Mouse (Mus musculus) mature B cell (primary cell): Measurements from ENCODE around the gene Pon1.

Source experiments
- in situ Hi-C: fragments of 300-500 bp; cut with MboI; formaldehyde crosslinking; loops from 2 replicates; pipeline ENCODE4 v1.14.3; 2019

Pon1 gene

DNA sequence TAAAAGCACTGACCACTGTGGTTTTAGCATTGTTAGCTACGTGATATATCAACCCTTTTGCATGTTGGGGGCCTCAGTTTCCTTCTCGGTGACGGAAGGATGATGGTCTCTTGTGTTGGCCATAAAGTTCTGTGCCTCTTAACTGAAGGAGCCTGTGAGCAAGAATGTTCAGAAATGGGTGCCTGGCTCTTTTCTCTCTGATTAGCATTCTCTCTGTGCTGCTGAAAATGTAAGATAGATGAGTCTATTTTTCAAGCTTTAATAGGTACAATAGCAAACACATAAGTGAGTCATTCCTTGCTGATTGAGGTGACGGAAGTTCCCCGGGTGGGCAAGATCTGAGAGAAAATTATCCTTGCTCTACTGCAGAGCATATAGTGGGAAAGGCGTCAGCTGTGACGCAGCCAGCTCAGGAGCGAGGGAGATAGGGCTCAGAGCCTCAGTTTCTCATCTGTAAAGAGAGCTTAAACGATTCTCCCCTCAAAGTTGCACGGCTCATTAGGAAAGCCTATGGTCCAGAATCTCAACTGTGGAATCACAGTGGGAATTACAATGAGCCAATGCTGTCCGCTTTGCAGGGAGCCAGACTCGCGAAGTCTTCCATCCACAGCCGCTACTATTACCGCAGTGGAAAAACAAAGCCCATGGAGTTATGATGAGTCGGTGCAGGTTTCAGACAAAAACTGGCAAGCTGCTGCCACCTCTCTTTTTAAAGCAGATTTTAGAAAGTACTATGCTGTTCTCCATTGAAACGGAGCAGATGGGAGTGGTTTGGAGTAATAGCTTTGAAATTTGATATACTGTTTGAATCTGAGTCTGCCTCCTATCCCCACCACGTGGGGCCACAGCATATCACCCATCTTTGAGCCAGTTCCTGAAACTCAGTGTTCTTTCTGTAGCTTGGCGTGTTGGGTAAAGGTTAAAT, 15.5 kb downstream of the Pon1 start:
- in situ Hi-C loops: no loop called here

DNA sequence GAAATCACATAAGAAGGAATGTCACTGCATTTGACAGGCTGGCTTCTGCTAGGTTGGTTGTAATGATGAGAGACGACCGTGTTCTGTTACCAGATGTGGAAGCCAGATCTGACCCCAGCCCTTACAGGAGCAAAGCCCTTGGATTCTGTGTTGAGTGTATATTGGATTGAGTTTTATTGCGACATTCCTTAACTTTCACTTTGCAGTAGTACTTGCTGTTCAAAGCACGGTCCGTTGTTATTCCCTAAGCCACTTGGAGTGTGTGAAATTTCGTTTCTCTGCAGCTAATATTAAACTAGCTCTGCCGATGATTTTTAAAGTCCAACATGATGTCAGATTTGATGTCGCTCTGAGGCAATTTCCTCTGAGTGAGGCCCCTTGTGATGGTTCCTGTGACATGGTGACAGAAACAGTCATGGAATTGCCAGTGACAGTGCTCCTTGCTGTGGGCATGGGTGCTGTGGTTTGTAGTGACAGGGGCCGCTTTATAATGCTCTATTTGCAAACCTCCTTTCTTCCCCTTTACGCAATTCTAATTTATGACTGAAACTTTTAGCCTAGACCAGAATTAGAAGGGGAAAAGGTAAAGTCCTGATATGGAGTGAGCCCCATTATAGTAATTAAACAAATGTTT, 19.4 kb downstream of the Pon1 start:
- in situ Hi-C loops: no loop called here

DNA sequence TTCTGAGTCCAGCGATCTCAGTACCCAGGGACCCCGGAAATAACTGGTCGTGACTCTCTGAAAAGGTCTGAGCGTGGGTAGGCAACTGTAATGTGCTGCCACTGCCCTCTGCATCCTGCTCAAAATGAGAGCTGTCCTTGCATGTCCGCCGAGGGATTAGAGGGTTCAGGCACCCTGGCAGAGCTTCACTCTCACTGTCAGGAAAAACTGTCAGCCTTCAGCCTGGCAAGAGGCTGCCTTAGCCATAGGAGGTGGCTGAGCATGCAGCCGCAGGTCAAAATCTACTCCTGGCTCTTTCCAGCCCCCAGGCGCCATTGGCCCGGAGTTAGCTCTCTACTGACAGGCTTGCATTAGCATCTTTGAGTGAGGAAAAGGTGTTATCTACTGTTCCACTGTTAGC, 21.2 kb downstream of the Pon1 start:
- in situ Hi-C loops: no loop called here

DNA sequence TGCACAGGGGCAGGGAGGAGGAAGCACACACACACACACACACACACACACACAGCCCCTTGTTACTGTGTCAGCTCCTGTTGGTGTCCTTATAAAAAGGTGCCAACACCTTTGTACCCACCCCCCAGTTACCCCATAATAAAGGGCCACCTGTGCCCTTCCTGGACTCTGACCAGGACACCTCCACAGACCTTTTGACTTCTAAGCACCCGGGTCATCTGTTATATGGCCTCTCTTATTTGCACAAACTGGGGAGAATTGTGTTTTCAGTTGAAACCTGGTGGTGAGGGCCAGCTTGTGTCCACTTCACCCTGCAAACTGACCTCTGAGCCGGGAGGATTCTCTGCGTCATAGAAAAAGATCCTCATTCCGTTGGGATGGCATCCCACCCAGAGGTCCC, 22.3 kb downstream of the Pon1 start:
- in situ Hi-C loops: no loop called here

DNA sequence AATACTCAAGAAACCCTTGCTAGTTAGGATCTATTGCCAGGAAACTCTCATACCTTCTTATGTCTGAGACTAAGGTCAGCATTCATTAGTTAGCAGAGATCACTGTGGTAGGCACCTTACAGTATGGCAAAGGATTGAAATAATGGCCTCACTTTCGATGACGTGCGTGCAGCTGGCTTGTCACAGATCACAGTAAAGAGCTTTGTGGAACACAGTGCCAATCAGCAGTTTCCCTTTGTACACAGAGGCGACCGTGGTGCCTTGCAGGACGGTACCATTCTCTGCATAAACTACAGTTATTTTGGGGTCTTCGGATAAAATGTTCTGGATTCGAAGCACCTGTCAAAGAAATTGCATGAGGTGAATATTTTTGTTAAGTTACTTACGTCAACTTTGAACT, 25.6 kb downstream of the Pon1 start:
- in situ Hi-C loops: no loop called here

DNA sequence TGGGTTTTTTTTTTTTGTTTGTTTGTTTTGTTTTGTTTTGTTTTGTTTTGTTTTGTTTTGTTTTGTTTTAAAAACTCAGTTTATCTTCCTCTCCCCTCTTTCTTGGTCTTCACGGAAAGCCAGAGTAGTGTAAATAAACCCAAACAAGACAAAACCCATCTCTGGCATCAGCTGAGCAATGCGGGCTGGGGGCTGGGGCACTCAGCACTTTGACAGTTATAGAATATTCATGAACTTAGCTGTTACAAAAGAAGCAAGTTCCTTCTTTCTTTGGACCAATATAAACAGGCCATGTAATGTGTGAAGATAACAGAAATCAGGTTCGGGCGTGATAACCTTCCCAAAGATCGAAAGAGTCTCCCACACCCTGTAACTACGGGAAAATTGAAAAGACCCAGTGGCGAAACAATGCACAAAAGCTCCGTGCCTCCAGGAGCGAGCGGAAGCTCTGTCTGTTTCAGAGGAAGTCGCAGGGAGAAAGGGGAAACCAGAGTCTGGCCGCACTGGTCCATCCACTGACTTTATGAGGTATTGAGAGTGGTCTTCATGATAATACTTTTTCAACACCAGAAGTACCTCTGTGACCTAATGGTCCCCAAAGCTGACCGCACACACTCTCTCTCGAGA, 26.6 kb downstream of the Pon1 start:
- in situ Hi-C loops: no loop called here

DNA sequence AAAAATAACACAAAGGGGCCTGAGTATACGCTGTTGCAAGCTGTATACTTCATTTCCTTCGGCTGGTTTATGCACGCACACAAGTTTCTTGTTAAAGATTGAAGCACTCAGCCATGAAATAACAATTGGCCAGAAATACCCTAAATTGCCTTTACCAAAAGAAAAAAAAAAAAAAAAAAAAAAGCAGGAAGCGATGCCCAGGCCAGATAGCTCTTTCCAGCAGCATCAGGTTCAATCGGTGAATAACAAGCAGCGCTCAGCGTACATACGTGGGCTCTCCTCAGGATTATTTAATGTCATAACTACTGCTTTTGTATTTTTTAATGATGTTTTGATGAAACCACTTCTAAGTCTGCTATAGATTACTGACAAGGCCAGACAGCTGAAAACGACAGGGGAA, 28.9 kb downstream of the Pon1 start:
- in situ Hi-C loops: no loop called here

DNA sequence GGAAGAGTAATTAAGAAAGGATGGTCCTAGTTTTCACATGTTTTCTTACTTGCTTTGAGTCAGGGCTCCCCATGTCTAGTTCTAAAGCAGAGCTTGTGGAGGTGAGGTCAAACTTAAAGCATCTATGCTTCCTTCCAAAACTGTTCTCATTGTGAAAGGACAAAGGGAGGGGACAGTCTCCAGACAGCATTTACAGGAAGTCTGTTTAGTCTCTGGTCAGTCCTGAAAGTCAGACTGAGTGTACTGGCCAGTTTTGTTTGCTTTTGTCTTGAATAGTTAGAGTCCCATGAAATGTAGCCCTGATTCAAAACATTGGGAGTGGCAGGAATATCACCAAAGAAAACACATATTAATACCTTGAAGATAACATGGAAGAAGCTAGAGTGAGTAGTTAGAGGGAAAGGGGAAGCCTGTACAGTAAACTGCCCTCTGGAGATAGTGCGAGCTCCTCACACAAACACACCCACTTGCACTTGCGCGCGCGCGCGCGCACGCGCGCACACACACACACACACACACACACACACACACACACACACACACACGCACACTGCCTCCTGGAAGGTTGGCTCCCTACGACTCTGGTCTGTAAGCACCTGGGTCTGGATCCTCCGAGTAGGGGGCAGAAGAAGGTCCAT, 30.1 kb downstream of the Pon1 start:
- in situ Hi-C loops: no loop called here

DNA sequence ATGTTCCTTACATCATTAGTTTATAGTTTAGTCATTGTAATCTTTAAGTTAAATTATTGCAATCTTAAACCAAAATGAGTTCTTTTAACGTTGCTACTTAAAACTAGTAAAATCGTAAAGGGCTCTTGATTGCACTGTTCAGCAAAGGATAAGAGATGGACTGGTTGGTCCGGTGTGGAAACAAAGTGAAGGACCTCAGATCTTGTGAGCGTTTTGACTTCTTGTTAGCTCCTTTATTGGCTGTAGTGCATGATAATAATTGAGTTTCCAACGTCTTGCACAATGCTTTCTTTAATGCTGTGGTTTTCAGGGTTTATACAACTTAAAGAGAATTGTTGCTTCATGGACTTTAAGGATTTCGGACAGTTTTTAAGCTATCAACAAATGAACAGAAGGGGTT, 31.7 kb downstream of the Pon1 start:
- in situ Hi-C loops: no loop called here

DNA sequence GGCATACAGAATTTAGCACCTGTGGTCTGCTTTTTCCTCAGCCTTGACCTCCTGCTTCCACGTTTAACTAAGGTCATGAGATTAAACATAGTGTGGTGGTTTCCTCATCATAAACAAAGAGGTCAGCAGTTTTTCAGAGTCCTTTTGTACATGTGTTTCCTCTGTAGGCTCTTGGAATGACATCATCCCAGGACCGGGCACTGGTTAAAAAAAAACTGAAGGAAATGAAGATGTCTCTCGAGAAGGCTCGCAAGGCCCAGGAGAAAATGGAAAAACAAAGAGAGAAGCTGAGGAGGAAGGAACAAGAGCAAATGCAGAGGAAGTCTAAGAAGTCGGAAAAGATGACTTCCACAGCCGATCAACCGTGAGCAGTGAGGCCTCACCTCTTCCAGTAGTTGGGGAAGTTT, 34.4 kb downstream of the Pon1 start:
- in situ Hi-C loops: no loop called here

DNA sequence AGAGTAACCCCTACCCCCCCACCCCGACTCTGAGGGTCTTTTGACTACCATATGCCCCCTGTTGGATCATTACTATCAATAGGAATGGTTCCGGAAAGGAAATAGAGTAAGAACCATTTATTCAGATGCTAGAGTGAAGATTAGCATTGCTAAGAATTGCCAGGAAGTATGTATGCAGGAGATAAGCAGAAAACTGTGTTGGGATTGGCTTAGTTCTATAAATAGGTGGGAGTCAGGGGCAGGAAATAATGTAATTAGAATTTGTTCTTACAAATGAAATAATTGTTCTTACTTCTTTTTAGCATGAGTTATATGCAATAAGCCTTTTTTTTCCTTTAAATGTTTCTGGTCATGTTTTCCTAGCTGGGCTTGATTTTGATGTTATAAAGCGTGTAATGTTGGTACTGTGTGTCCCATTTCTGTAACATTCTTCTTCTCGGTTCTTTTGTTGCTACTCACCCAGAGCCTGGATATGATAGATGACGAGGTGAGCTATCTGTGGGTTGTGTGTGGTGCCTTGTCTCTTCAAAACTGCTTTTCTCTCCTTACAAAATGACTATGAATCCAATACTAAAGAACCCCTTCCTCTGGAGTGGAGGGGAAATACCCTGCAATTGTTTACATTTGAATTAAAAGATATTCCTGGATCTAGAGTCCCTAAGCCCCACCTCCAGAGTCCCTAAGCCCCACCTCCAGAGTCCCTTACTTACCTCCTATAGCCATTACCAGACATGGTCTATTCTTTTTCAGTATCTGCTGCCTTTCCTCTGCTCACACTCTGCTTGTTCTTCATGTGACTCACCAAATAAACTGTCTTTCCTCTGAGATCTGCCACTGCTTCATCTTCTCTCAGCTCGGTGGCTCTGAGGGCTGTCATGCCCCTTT, 37.0 kb downstream of the Pon1 start:
- in situ Hi-C loops: no loop called here

DNA sequence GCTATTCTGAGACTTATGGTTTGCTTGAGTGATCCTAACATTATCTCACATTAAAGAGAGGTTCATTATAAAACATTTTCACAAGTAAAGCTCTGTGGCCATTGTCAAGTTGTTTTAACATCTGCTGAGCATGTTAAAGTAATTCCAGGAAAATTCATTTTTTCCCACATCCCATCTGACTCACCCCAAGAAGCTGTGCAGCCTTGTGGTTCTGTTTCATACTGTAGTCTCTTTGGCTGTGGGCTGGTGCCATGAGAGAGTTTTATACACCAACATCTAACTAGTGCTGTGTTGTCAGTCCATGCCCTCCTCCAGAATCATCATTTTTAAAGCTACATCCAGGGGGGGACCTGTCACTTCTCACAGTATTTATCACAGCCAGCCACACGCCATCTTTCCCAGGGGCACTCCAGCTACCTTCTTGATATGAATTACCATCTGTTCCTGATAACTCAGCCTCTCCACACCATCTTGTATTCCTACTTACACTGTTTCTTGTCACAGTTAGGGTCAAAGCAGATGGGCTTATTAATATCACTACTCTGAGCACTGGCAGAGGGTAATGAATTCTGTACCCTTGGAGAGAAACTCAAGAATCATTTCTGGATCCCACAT, 38.3 kb downstream of the Pon1 start:
- in situ Hi-C loops: no loop called here

DNA sequence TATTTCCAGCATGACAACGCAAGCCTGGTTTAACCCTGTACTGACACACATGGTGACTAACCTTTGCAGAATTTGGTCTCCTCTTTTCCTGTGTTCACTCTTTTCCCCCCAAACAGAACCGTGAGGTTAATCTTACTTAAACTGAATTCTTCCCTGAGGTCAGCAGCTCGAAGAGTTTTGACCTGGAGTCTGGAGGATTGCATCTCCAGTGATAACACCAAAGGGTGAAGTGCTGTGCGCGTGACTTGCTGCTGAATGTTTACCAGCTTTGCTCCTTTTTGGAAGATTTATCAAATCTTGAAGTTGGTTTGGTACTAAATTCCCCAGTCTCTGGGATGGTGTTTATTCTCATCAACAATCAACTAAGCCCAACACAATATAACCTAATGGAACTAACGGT, 39.0 kb downstream of the Pon1 start:
- in situ Hi-C loops: no loop called here

DNA sequence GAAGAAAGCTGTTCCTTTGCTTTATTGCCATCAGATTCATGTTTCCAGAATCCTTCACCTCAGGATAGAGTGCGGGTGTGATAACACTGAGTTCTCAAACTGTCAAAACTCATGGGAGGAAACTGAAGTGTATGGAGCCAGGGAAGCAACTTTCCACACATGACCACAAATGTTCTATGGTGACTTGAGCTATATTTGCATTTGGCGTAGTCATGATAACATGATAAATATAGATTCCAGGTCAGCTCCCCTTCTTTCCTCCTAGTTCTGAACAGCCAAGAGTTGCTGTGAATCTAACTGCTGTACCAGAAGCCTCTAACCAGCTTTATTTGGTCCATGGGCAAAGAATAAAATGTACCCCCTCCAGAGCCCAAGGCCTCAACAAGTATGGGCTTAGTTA, 41.6 kb downstream of the Pon1 start:
- in situ Hi-C loops: no loop called here

DNA sequence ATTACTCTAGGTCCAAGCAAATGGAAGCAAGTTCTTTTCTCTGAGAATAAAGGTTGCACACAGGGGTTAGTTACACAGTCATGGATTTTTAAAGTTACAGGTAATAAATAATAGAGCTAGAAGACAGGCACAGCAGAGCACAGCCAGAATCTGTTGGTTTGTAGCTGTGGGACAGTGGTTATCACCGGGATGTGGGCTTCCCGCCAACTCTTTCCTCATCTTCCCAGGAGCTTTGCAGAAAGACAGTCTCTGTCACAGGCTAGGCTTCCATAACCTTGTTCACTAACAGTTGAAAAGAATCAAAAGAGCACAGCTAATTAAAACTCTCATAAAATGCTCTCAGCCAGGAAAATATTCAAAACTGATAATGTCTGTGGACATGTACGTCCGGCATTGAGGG, 42.6 kb downstream of the Pon1 start:
- in situ Hi-C loops: no loop called here

DNA sequence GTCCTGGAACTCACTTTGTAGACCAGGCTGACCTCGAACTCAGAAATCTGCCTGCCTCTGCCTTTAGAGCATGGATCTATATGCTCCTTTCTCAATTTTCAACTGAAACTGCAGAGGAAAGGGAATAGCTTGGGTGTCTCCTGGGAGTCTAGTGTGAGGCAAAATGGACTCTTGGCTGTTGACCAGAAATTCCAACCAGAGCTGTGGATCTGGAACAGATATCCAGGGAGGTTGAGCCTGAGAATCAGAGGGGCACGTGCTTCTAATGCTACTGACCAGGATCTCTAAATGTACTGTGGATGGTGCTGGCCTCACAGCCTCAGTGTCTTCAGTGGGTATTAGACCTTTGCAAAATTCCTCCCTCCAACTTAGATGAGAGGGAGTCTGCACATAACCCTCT, 43.8 kb downstream of the Pon1 start:
- in situ Hi-C loops: no loop called here

DNA sequence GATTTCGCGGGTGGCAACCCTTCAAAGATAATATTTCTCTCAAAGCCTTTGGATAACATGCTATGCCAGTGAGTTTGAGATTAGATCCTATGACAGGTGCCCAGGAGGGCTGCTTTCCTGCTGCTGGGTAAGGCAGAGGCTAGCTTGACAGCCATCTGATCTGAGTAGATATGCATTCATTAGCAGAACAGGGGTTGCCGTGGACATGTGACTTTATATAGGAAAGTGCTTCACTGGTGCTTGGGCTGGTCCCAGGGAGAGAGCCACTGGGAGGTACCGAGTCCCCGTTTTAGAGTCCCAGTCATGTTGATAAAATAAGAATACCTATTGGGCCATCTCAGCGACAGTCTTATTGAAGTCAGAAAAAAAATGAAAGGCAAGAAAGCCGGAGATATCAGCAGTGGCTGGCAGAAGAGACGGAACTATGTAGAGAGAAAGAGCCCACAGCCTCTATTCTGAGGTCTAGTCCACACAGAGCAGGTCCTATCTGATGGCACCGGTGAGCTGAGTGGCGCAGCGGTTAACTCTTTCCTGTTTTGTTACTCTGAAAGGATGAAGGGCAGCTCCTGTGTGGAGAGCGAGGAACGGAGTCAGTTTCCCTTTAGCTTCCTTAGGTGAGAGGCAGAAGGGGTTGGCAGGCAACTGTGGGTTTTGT, 46.1 kb downstream of the Pon1 start:
- in situ Hi-C loops: no loop called here

DNA sequence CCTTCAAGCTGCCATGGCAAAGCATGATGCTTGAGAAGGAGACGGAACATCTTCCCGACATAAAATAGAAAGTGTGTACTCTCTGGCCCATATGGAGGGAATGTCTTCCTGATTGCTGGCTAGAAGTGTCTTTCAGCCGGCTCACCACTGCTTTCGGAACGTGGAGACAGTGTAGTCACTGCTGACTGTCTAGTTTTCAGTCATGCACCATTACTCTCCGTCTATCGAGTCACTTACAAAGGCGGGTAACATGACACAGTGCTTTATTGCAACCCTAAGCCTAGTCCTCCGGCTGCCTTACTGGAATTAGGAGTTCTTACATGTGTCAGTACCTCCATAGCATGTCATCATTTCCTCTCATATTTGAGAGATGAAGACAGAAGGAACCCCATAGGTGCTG, 54.1 kb downstream of the Pon1 start:
- in situ Hi-C loops: no loop called here

DNA sequence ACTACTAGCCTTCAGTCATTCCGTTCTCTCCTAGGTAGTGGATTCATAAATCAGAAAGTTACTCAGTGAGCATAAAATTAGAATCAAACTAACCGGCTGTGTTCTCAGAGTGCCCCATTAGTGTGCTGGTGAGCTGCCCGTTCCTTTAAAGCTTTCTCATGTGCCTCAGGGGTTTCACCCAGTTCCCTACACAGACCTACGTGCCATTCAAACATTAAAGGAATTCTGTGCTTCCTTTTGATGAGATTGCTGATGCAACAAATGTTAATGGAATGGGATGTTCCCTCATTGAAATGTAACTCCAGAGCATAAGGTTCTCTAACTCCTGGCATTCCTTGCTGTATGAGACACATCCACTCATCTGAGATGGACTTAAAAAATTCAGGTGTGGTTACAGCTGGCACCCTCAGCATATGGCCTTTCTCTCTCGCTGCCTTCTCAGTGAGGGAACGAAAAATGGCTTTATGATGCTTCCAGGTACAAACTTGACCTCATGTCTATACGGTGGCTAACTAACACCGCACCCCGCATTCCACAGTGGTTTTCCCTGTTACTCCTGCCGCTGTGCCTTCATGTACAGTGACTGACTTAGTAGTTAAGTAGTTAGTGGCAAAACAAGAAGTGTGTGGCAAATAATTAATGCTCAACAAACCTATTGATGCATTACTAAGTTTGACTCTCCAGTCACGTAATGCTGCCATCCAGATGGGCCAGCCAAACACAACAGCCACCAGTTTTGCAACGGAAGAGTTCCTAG, 54.7 kb downstream of the Pon1 start:
- in situ Hi-C loops: no loop called here

DNA sequence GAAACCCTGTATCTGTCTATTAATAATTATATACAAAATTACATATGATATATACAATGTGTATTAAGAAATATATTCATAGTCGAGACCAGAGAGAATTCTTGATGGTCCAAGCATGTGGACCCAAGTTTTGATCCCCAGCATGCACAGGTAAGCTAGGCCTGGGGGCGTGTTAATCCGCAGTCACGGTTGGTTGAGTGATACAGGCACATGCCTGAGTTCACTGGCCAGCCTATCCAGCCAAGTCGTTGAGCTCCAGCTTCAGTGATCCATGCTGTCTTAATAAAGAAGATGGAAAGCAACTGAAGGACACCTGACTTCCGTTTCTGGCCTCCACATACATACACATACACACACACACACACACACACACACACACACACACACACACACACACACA, 57.7 kb downstream of the Pon1 start:
- in situ Hi-C loops: no loop called here
